Mouse (Mus musculus) T-cell, adult 66 days (primary cell): ENCODE data around the gene Dsp. TPM values are rescaled to one million over a fixed set of nuclear protein-coding genes. Genes with fewer than 3 reads are reported as not detected.

ENCODE experiments used
- total RNA-seq, 2 experiments: library from RNA; stranded (reverse); gene quantifications; 3 replicates in 1 of 2; 4 replicates in 1 of 2; pipeline ENCODE4 v1.2.4; 2023

Dsp gene
- 1 to 10 TPM in 1 of 2 experiments, under 1 TPM in 1; 0.58 to 1.2 TPM for total RNA-seq

DNA sequence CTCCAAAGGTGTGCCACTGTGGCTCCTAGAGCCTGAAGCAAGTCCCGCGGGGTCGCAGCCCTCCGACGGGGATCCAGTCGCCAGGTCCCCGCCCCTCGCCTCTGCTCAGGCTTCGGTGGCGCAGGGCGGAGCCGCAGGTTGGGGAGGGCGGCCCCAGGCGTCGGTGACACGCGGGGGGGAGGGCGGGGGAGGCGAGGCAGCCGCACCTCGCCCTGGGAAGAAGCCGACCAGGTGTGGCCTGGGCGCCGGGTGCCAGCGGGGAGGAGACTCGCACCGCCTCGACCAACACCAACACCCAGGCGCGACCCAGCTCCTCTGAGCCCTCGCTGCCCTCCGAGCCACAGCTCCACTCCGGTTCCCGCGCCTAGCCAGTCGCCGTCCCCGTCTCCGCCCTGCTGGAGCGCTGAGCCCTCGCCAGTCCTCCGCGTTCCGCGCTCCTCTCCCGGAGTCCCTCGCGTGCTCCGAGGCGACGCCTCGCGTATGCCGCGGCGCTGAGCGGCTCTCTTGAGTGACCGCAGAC is at the start of gene Dsp:
Gene Dsp, plus strand, starts transcription at position 226 of the 520 bp plus-strand sequence.

DNA sequence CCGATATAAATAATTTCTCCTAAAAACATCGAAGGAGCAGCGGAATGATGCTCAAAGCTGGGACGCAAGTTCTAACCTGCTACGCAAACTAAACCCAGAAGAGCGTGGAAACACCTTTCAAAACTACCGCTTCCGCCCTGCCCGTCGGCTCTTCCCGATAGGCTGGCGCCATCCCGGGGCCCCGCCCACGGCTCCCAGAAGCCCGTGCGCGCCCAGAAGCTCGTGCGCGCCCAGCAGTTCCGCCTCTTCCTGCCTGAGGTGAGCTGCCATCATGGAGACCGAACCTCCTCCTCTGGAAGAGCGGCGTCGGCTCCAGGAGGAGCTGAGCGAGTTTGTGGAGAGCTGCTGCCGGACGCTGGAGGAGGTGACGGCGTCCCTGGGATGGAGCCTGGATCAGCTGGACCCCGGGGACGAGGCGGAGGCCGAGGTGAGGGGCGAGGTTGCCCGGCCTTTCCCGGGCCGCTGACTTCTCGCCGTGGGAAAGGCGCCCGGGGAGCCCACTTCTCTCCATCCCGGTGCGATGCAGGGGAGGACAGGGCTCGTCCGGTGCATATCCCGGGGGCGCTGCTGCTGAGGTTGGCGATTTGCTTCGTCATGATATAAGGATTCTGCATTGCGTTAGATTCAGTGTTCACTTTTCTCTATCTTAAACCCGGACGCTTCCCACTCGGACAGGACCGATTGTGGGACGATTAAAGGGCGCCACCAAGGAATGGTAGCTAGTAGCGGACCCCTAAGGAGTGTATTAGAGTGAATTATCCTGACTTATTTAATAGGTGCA is 53.8 kb downstream of the Dsp start, which contains the start of gene Snrnp48:
Gene Snrnp48, plus strand, starts transcription at position 237 of the 781 bp plus-strand sequence.

Other genes with a start within 250 kb of the Dsp start
- 10 to 100 TPM; 53.1 to 62.5 TPM for gene Ssr1, start 157.1 kb upstream of the Dsp start, total RNA-seq
- 100 to 1,000 TPM; 210 to 236 TPM for gene Riok1, start 114.3 kb upstream of the Dsp start, total RNA-seq
- gene Cage1, start 114.2 kb upstream of the Dsp start, total RNA-seq = 1 to 10 TPM; 2.9 to 3.1 TPM
- 10 to 100 TPM; 54.3 to 57.8 TPM for gene Snrnp48, start 53.6 kb downstream of the Dsp start, total RNA-seq
- gene Bmp6, start 193.8 kb downstream of the Dsp start, total RNA-seq = not detected